Mouse (Mus musculus) CD4-positive, CD25-positive, alpha-beta regulatory T cell (primary cell): ENCODE data around the gene Crebrf. TPM values are rescaled to one million over a fixed set of nuclear protein-coding genes. Genes with fewer than 3 reads are reported as not detected.

ENCODE experiments used
- polyA plus RNA-seq: library from polyadenylated mRNA; unstranded; fragments of 100-300 nt; shearing (Covaris generic); gene quantifications from one replicate; pipeline ENCODE4 v1.2.1, GENCODE M21; 2017

The Crebrf gene
- polyA plus RNA-seq: 60.0 TPM

GRCm38 (mm10) chr17:26715271-26715758 lies at the start of gene Crebrf:
Gene Crebrf, plus strand, starts transcription at chr17:26715650.

GRCm38 (mm10) chr17:26780750-26781571 lies 65.5 kb downstream of the Crebrf start, which contains the start of gene Bnip1:
Gene Bnip1, plus strand, starts transcription at chr17:26781066.

Other genes with a start within 250 kb of the Crebrf start
- gene Ergic1, start 154.2 kb upstream of the Crebrf start, polyA plus RNA-seq: 111 TPM
- 157 TPM for gene Dusp1, start 153.5 kb upstream of the Crebrf start, polyA plus RNA-seq
- 315 TPM for gene Atp6v0e, start 52.4 kb upstream of the Crebrf start, polyA plus RNA-seq
- gene Bnip1, start 65.4 kb downstream of the Crebrf start, polyA plus RNA-seq: 30.1 TPM
- gene Nkx2-5, start 129.4 kb downstream of the Crebrf start, polyA plus RNA-seq: not detected
- gene Kifc5b, start 201.4 kb downstream of the Crebrf start, polyA plus RNA-seq: 3.5 TPM
- gene Phf1, start 217.4 kb downstream of the Crebrf start, polyA plus RNA-seq: 135 TPM
- 160 TPM for gene Cuta, start 223.9 kb downstream of the Crebrf start, polyA plus RNA-seq
- 0.11 TPM for gene Syngap1, start 225.6 kb downstream of the Crebrf start, polyA plus RNA-seq